Comparison of ENCODE assay signal across 12 mouse cellular contexts in genomic region chr11:104124582-104124981, GRCm38 (mm10). TPM values are rescaled to one million over a fixed set of nuclear protein-coding genes. Genes with fewer than 3 reads are reported as not detected.
A peak's percentile ranks its signal among the peaks of the same experiment; 100 is the strongest.
DNase-seq lines count a peak whose midpoint lies in the region; ATAC-seq lines count a peak whose summit lies in the region.
"Had no signal": no experiment of that assay in that cellular context is flagged by ENCODE, and none has a peak within 500 bp of the region (broad histone marks: within the 10 kb centered on the region; RNA-seq: fewer than 3 reads in every experiment).

No protein-coding gene starts in this region.

- no peak overlapping the region for H3K4me3 ChIP-seq in kidney, embryonic 14.5 days (ENCODE audit: low read length)
- no peak overlapping the region for H3K4me3 ChIP-seq in limb, embryonic 15.5 days
- no peak overlapping the region for H3K4me3 ChIP-seq in intestine, embryonic 15.5 days (replicated peaks)
- H3K4me3 ChIP-seq: embryonic facial prominence, embryonic 13.5 days; liver, embryonic 13.5 days had no signal

- H3K4me1 ChIP-seq in kidney, embryonic 14.5 days (ENCODE audit: control insufficient read depth, insufficient read depth, low read length) = no peaks in the 10 kb centered on the region
- H3K4me1 ChIP-seq in limb, embryonic 15.5 days = peaks cover 4% of the 10 kb centered on the region; the same call in 1 of the 2 replicates
- no peaks in the 10 kb centered on the region for H3K4me1 ChIP-seq in intestine, embryonic 15.5 days (replicated peaks)
- H3K4me1 ChIP-seq: embryonic facial prominence, embryonic 13.5 days; liver, embryonic 13.5 days had no signal

- no peak overlapping the region for H3K4me2 ChIP-seq in kidney, embryonic 14.5 days (replicated peaks; ENCODE audit: low read depth, low read length)
- H3K4me2 ChIP-seq in limb, embryonic 15.5 days = no peak overlapping the region
- no peak overlapping the region for H3K4me2 ChIP-seq in intestine, embryonic 15.5 days (replicated peaks)
- H3K4me2 ChIP-seq: embryonic facial prominence, embryonic 13.5 days; liver, embryonic 13.5 days had no signal

- 82% methylated on average over 3 of the region's 3 CpGs for WGBS in kidney, embryonic 14.5 days
- WGBS in limb, embryonic 15.5 days = 51% methylated on average over 3 of the region's 3 CpGs
- 74% methylated on average over 3 of the region's 3 CpGs for whole genome bisulfite sequencing in intestine, embryonic 15.5 days

- H3K27me3 ChIP-seq in kidney, embryonic 14.5 days (ENCODE audit: control insufficient read depth, insufficient read depth, low read length) = 0 out of 2 replicates have a peak, but pooled peaks cover 2% of the 10 kb centered on the region
- no peaks in the 10 kb centered on the region for H3K27me3 ChIP-seq in limb, embryonic 15.5 days
- H3K27me3 ChIP-seq in intestine, embryonic 15.5 days (replicated peaks) = no peaks in the 10 kb centered on the region

- H3K9ac ChIP-seq in kidney, embryonic 14.5 days (ENCODE audit: low read depth, low read length) = no peak overlapping the region
- H3K9ac ChIP-seq in limb, embryonic 15.5 days = no peak overlapping the region
- no peak overlapping the region for H3K9ac ChIP-seq in intestine, embryonic 15.5 days
- H3K9ac ChIP-seq: embryonic facial prominence, embryonic 13.5 days; liver, embryonic 13.5 days had no signal

- H3K9me3 ChIP-seq in kidney, embryonic 14.5 days (ENCODE audit: control insufficient read depth, low read length) = no peaks in the 10 kb centered on the region
- no peaks in the 10 kb centered on the region for H3K9me3 ChIP-seq in limb, embryonic 15.5 days
- H3K9me3 ChIP-seq in intestine, embryonic 15.5 days = no peaks in the 10 kb centered on the region
- H3K9me3 ChIP-seq: embryonic facial prominence, embryonic 13.5 days; liver, embryonic 13.5 days had no signal

- no peaks in the 10 kb centered on the region for H3K36me3 ChIP-seq in kidney, embryonic 14.5 days (ENCODE audit: control insufficient read depth, insufficient read depth, low read length)
- H3K36me3 ChIP-seq in limb, embryonic 15.5 days = no peaks in the 10 kb centered on the region
- H3K36me3 ChIP-seq in intestine, embryonic 15.5 days = no peaks in the 10 kb centered on the region
- H3K36me3 ChIP-seq: embryonic facial prominence, embryonic 13.5 days; liver, embryonic 13.5 days had no signal

- H3K27ac ChIP-seq in kidney, embryonic 14.5 days (ENCODE audit: low read depth, low read length) = no peak overlapping the region
- no peak overlapping the region for H3K27ac ChIP-seq in limb, embryonic 15.5 days
- H3K27ac ChIP-seq in intestine, embryonic 15.5 days = no peak overlapping the region
- H3K27ac ChIP-seq: embryonic facial prominence, embryonic 13.5 days; liver, embryonic 13.5 days had no signal

- no peak for ATAC-seq in kidney, embryonic 14.5 days (ENCODE audit: low FRiP score, low TSS enrichment)
- 0 out of 2 replicates have a peak, but pooled peaks have one; percentile 35 for ATAC-seq in limb, embryonic 15.5 days (ENCODE audit: insufficient number of reproducible peaks, low FRiP score, low TSS enrichment, low read depth)
- ATAC-seq in intestine, embryonic 15.5 days = no peak

- DNase-seq in kidney, adult 18-20 months = peak; percentile 39
- DNase-seq in right cerebral cortex, postnatal 4 days = peak; percentile 40
- DNase-seq in right cerebral cortex, postnatal 25 days = no peak
- peak; percentile 86 to 92 for DNase-seq in cerebellum, postnatal 25 days
- DNase-seq in adipocyte (ENCODE audit: low spot score) = no peak
- DNase-seq: layer of hippocampus, postnatal 36 days; liver, embryonic 13.5 days; lung, postnatal 36 days had no signal

RNA-seq across cellular contexts. Expression of gene Crhr1, which starts 8.1 kb away (rescaled TPM):
- polyA plus RNA-seq in kidney, embryonic 14.5 days (2014; fragmentation: Nextera tagmentation; extraction: Ambion mirVana) = 0.10 and 0.16 TPM in 2 replicates
- polyA plus RNA-seq in limb, embryonic 15.5 days (2015; fragmentation: Nextera tagmentation; extraction: Ambion mirVana) = not detected in 2 replicates
- polyA plus RNA-seq in intestine, embryonic 15.5 days (2015; fragmentation: Nextera tagmentation; extraction: Ambion mirVana) = 0.09 TPM in 2 replicates
- polyA plus RNA-seq: liver, embryonic 13.5 days had no signal

Comparison
In these comparisons a context has a peak if more than half of its experiments do, and no peak if none do; other contexts are left out.
1. DNase-seq: peak in kidney, adult 18-20 months (single experiment), right cerebral cortex, postnatal 4 days (single experiment) and cerebellum, postnatal 25 days (2 of 2); none in right cerebral cortex, postnatal 25 days (single experiment) and adipocyte (single experiment).